Mouse (Mus musculus): ENCODE measurements at regions not wholly inside any gene's neighbourhood (a gene's known extent, or its start where the extent isn't known, plus 50 kb on each side); places are given as distances from the start of the nearest gene placed in this dataset.

GRCm38 (mm10) chr13:97428163-97428562 lies 187.3 kb downstream of the Enc1 start:
- in situ Hi-C loops (cut with MboI, MseI): no loop called here

GRCm38 (mm10) chr13:97427537-97427936 lies 186.6 kb downstream of the Enc1 start:
- in situ Hi-C loops (cut with MboI, MseI): no loop called here

GRCm38 (mm10) chr13:97425731-97426130 lies 184.8 kb downstream of the Enc1 start:
- in situ Hi-C loops (cut with MboI, MseI): no loop called here

- in situ Hi-C loops (cut with MboI, MseI): no loop called here
Observed at GRCm38 (mm10) chr13:97423911-97424310, 183.0 kb downstream of the Enc1 start.

GRCm38 (mm10) chr13:97423298-97423817 lies 182.5 kb downstream of the Enc1 start:
- in situ Hi-C loops (cut with MboI, MseI): no loop called here

- in situ Hi-C loops (cut with MboI, MseI): no loop called here
Observed at GRCm38 (mm10) chr13:97422897-97423296, 182.0 kb downstream of the Enc1 start.

GRCm38 (mm10) chr13:97421831-97422230 lies 180.9 kb downstream of the Enc1 start:
- in situ Hi-C loops (cut with MboI, MseI): no loop called here

- in situ Hi-C loops (cut with MboI, MseI): no loop called here
Observed at GRCm38 (mm10) chr13:97420773-97421172, 179.9 kb downstream of the Enc1 start.

- in situ Hi-C loops (cut with MboI, MseI): no loop called here
Observed at GRCm38 (mm10) chr13:97419100-97419499, 178.2 kb downstream of the Enc1 start.

GRCm38 (mm10) chr13:97418681-97419080 lies 177.8 kb downstream of the Enc1 start:
- in situ Hi-C loops (cut with MboI, MseI): no loop called here

- in situ Hi-C loops (cut with MboI, MseI): no loop called here
Observed at GRCm38 (mm10) chr13:97418081-97418480, 177.2 kb downstream of the Enc1 start.

GRCm38 (mm10) chr13:97415927-97416709 lies 175.2 kb downstream of the Enc1 start:
- in situ Hi-C loops (cut with MboI, MseI): no loop called here

- in situ Hi-C loops (cut with MboI, MseI): no loop called here
Observed at GRCm38 (mm10) chr13:97415381-97415780, 174.5 kb downstream of the Enc1 start.

GRCm38 (mm10) chr13:97412151-97412550 lies 171.2 kb downstream of the Enc1 start:
- in situ Hi-C loops (cut with MboI, MseI): no loop called here

- in situ Hi-C loops (cut with MboI, MseI): no loop called here
Observed at GRCm38 (mm10) chr13:97410550-97411201, 169.8 kb downstream of the Enc1 start.

GRCm38 (mm10) chr13:97409891-97410525 lies 169.1 kb downstream of the Enc1 start:
- in situ Hi-C loops (cut with MboI, MseI): no loop called here

GRCm38 (mm10) chr13:97409291-97409780 lies 168.4 kb downstream of the Enc1 start:
- in situ Hi-C loops (cut with MboI, MseI): no loop called here

GRCm38 (mm10) chr13:97408414-97409290 lies 167.7 kb downstream of the Enc1 start:
- in situ Hi-C loops (cut with MboI, MseI): no loop called here

GRCm38 (mm10) chr13:97407773-97408172 lies 166.9 kb downstream of the Enc1 start:
- in situ Hi-C loops (cut with MboI, MseI): no loop called here

- in situ Hi-C loops (cut with MboI, MseI): no loop called here
Observed at GRCm38 (mm10) chr13:97406678-97407077, 165.8 kb downstream of the Enc1 start.

GRCm38 (mm10) chr13:97402164-97402761 lies 161.4 kb downstream of the Enc1 start:
- in situ Hi-C loops (cut with MboI, MseI): no loop called here

Data from T-helper 17 cell (primary cell).